Mouse (Mus musculus): ENCODE measurements around the gene Lrba. TPM values are rescaled to one million over a fixed set of nuclear protein-coding genes. Genes with fewer than 3 reads are reported as not detected.

Gene Lrba
- polyA plus RNA-seq (2017; shearing (Covaris generic)), result 16.7 TPM

DNA sequence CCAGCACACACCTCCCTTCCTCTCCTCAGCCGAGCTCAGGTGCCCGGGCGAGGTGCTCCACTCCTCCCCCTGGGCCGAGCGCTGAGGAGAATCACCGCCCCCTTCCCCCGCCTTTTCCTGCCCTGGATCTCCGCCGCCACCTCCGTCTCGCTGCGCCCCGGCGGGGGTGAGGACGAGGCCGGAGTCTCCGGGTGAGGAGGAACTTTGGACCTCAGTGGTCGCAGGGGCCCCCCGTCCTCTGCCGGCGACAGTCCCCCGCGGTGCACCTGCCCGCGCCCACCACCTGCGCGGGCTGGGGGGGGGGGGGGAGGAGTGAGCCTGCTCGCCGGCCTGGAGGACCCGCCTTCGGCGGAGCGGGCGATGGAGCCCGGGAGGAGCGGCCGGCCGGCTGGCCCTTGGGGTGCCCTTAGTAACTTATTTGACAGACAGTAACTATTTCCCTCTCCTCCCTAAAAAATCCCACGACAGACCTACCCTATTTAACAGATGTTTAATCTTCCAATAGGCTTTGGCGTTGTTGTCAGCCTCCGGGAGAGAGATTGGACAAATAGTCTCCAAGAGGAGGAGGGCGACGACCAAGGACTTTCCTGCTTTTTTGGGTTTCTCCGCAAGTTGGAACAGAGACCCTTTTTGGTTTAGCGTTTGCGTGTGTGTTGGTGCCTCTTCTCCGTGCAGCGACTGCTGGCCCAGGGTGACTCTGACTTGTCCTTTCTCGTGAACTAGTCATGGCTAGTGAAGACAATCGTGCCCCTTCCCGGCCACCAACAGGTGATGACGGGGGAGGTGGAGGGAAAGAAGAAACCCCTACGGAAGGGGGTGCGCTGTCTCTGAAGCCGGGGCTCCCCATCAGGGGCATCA lies at the start of gene Lrba:
Gene Lrba, plus strand, starts transcription at position 117 of the 858 bp plus-strand sequence.

GRCm38 (mm10) chr3:86548091-86549015 lies 323.9 kb downstream of the Lrba start, which contains the start of gene Mab21l2:
Mab21l2 (minus strand) TSS chr3:86548629.

Other genes with a start within 250 kb of the Lrba start
- not detected for gene Prss48, start 222.2 kb upstream of the Lrba start, polyA plus RNA-seq (2017; shearing (Covaris generic))
- 2,598 TPM for gene Rps3a1, start 82.0 kb upstream of the Lrba start, polyA plus RNA-seq (2017; shearing (Covaris generic))

All from naive thymus-derived CD4-positive, alpha-beta T cell, adult 5 months (primary cell).